Mouse (Mus musculus): ENCODE data around the gene Tob2. TPM values are rescaled to one million over a fixed set of nuclear protein-coding genes. Genes with fewer than 3 reads are reported as not detected.
A peak's percentile ranks its signal among the peaks of the same experiment; 100 is the strongest.

The Tob2 gene
- polyA plus RNA-seq, 1 experiment from 2014 or later, result 11.1 TPM

DNA sequence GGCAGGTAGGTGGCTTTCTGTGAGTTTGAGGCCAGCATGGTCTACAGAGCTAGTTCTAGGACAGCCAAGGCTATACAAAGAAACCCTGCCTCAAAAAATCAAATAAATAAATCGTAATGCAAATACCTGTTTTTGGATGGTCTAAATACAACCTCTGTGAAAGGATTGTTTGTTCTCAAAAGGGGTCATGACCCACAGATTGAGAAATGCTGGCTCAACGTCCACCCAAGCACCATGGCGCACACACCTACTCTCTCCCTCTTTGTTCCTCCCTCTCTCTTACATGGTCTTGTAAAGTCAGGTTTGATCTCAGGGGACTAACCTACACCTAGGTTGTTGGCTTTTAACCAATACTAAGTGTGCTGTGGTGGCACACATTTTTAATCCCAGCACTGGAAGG lies 36.0 kb downstream of the Tob2 start:
- H3K9me3 ChIP-seq (replicated peaks), result no peaks in the 10 kb centered on the region
- no peak overlapping the region for H3K4me3 ChIP-seq (replicated peaks)
- no peaks in the 10 kb centered on the region for H3K27me3 ChIP-seq
- H3K4me2 ChIP-seq, result no peak overlapping the region
- 66% methylated on average over 3 of the region's 3 CpGs for WGBS (ENCODE audit: insufficient replicate concordance)
- no peak overlapping the region for H3K9ac ChIP-seq
- ATAC-seq (ENCODE audit: insufficient read depth), result peak; percentile 36; the same call in 1 of the 2 replicates
- peaks cover 26% of the 10 kb centered on the region for H3K36me3 ChIP-seq (replicated peaks)
- peaks cover 2% of the 10 kb centered on the region; the same call in 1 of the 2 replicates for H3K4me1 ChIP-seq (replicated peaks)
- H3K27ac ChIP-seq (replicated peaks), result no peak overlapping the region

DNA sequence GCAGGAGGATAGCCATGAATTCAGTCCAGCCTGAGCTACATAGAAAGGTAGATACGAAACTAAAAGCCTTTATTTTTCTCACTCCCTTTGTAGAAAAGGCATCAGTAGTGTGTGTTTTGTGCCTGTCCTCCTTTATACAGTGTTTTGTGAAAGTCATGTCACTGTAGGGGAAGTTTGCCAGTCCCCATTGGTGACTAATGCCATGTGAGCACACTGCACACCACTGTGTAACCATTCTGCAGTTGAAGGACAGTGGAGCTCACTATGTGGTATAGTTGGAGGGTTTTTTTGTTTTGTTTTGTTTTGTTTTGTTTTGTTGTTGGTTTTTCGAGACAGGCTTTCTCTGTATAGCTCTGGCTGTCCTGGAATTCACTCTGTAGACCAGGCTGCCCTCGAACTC lies 40.2 kb downstream of the Tob2 start:
- peaks cover 9% of the 10 kb centered on the region for H3K4me1 ChIP-seq (replicated peaks)
- no peak for ATAC-seq (ENCODE audit: insufficient read depth)
- no peak overlapping the region for H3K4me3 ChIP-seq (replicated peaks)
- no peaks in the 10 kb centered on the region for H3K9me3 ChIP-seq (replicated peaks)
- no peak overlapping the region for H3K27ac ChIP-seq (replicated peaks)
- WGBS (ENCODE audit: insufficient replicate concordance), result 64% methylated on average over 3 of the region's 3 CpGs
- no peak overlapping the region for H3K9ac ChIP-seq
- no peaks in the 10 kb centered on the region for H3K27me3 ChIP-seq
- H3K4me2 ChIP-seq, result no peak overlapping the region
- peaks cover 35% of the 10 kb centered on the region for H3K36me3 ChIP-seq (replicated peaks)

GRCm38 (mm10) chr15:81814716-81815370 lies 43.8 kb downstream of the Tob2 start:
- Histone ChIP-seq H3K36me3 (replicated peaks) (peaks cover 28% of the 10 kb centered on the region), H3K4me2 (no peak overlapping the region), H3K27ac (replicated peaks) (no peak overlapping the region), H3K27me3 (no peaks in the 10 kb centered on the region), H3K9me3 (replicated peaks) (no peaks in the 10 kb centered on the region), H3K4me1 (replicated peaks) (peaks cover 40% of the 10 kb centered on the region), H3K4me3 (replicated peaks) (no peak overlapping the region), H3K9ac (no peak overlapping the region)
- WGBS (ENCODE audit: insufficient replicate concordance), result 57% methylated on average over 12 of the region's 12 CpGs
- ATAC-seq (ENCODE audit: insufficient read depth), result no peak

DNA sequence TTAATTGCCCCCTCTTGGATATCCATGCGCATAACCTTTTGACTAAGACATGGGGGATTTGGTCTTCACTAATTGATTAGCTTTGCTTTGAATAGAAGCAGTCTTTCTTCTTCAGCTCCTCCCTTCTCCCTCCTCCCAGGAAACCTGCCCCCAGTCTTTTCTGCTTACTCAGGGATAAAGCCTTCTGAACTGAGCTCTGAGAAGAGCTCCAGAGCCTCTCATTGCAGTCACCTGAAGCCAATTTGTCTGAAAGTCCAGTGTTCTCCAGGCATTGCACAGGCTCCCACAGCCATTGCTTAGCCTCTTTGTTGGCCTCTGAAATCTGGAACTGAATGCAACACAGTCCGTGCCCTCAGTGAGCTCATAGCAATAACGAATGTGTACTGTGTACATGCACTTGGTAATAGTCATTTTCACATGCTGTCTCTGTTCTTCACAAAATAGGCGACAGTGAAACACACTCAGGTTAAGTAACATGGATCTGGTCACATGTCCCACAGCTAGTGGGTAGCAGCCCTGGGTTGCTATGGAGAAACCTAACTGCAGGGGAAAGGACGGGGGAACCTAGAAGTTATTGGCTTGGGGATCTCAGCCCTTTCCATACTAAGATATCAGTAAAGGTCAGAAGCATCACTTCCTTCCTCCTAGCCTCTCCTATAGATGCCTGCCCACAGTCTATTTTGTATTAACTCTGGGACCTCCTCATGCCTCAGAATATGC lies 44.5 kb downstream of the Tob2 start:
- H3K27me3 ChIP-seq, result no peaks in the 10 kb centered on the region
- H3K4me2 ChIP-seq, result no peak overlapping the region
- no peaks in the 10 kb centered on the region for H3K9me3 ChIP-seq (replicated peaks)
- no peak overlapping the region for H3K4me3 ChIP-seq (replicated peaks)
- 55% methylated on average over 5 of the region's 5 CpGs for WGBS (ENCODE audit: insufficient replicate concordance)
- peaks cover 25% of the 10 kb centered on the region for H3K36me3 ChIP-seq (replicated peaks)
- H3K9ac ChIP-seq, result no peak overlapping the region
- no peak for ATAC-seq (ENCODE audit: insufficient read depth)
- H3K27ac ChIP-seq (replicated peaks), result no peak overlapping the region
- H3K4me1 ChIP-seq (replicated peaks), result peaks cover 44% of the 10 kb centered on the region

GRCm38 (mm10) chr15:81812696-81813631 lies 45.6 kb downstream of the Tob2 start:
- Histone ChIP-seq H3K27me3 (no peaks in the 10 kb centered on the region), H3K4me1 (replicated peaks) (peaks cover 50% of the 10 kb centered on the region), H3K9ac (no peak overlapping the region), H3K4me2 (0 out of 2 replicates have a peak overlapping the region, but pooled peaks have one; percentile 8), H3K4me3 (replicated peaks) (peak overlapping the region; percentile 77; the same call in 1 of the 2 replicates), H3K9me3 (replicated peaks) (no peaks in the 10 kb centered on the region), H3K36me3 (replicated peaks) (peaks cover 24% of the 10 kb centered on the region), H3K27ac (replicated peaks) (no peak overlapping the region)
- WGBS (ENCODE audit: insufficient replicate concordance), result 43% methylated on average over 7 of the region's 7 CpGs
- no peak for ATAC-seq (ENCODE audit: insufficient read depth)

GRCm38 (mm10) chr15:81812287-81812686 lies 46.3 kb downstream of the Tob2 start:
- peak overlapping the region; percentile 68; the same call in 1 of the 2 replicates for H3K9ac ChIP-seq
- H3K27me3 ChIP-seq, result no peaks in the 10 kb centered on the region
- H3K4me2 ChIP-seq, result peak overlapping the region; percentile 99
- peaks cover 23% of the 10 kb centered on the region for H3K36me3 ChIP-seq (replicated peaks)
- peak overlapping the region; percentile 77 for H3K4me3 ChIP-seq (replicated peaks)
- WGBS (ENCODE audit: insufficient replicate concordance), result 53% methylated on average over 3 of the region's 3 CpGs
- H3K9me3 ChIP-seq (replicated peaks), result no peaks in the 10 kb centered on the region
- no peak for ATAC-seq (ENCODE audit: insufficient read depth)
- H3K4me1 ChIP-seq (replicated peaks), result peaks cover 50% of the 10 kb centered on the region
- H3K27ac ChIP-seq (replicated peaks), result 0 out of 2 replicates have a peak overlapping the region, but pooled peaks have one; percentile 77

- Histone ChIP-seq H3K4me3 (replicated peaks) (peak overlapping the region; percentile 77), H3K36me3 (replicated peaks) (peaks cover 16% of the 10 kb centered on the region; the same call in 1 of the 2 replicates), H3K9ac (peak overlapping the region; percentile 68), H3K4me1 (replicated peaks) (peaks cover 50% of the 10 kb centered on the region), H3K27me3 (no peaks in the 10 kb centered on the region), H3K27ac (replicated peaks) (peak overlapping the region; percentile 77; the same call in 1 of the 2 replicates), H3K4me2 (peak overlapping the region; percentile 99), H3K9me3 (replicated peaks) (no peaks in the 10 kb centered on the region)
- 2% methylated on average over 25 of the region's 26 CpGs for WGBS (ENCODE audit: insufficient replicate concordance)
- ATAC-seq (ENCODE audit: insufficient read depth), result peak; percentile 8
Observed at GRCm38 (mm10) chr15:81811599-81811996, 47.0 kb downstream of the Tob2 start.

DNA sequence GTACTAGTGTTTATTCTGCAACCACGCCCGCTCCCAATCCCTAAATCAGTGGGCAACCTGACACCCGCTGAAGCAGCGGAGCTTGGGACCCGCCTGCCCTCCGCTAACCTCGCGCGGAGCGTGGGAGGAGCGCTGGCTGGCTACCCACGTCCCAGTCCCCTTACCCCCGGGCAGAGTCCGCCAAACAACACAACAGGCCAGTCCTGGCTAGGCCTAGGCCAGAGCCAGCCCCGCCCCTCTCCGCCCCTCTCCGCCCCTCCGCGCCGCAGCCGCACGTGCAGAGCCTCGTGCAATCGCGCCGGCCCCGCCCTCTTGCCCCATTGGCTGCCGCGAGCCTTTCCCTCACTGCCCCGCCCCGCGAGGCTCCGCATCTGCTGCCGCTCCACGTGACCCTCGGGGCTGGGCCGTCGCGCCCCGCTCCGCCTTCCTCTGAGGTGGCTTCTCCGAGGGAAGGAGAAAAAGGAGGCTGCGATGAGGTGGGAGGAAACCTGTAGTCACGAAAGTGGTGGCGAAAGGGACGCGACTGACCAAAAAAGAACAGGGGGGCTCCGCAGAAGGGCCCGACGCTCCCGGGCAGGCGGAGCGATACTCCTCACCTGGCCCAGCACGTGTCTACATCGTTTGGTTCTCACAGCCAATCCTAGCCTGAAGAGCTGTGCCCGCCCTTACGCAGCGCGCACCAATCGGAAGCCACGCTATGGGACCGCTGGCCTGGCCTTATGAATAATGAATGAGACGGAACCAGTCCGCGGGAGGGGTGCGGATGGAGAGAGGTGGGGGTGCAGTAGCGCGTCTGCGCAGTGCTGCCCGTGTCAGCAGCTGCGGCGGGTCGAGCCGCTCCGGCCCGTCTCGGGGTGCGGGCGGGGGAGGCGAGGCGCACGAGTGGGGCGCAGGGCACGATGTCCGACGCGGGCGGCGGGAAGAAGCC lies 47.7 kb downstream of the Tob2 start:
- H3K4me1 ChIP-seq (replicated peaks), result peaks cover 50% of the 10 kb centered on the region
- peak overlapping the region; percentile 68 for H3K9ac ChIP-seq
- peaks cover 11% of the 10 kb centered on the region; the same call in 1 of the 2 replicates for H3K36me3 ChIP-seq (replicated peaks)
- no peaks in the 10 kb centered on the region for H3K9me3 ChIP-seq (replicated peaks)
- ATAC-seq (ENCODE audit: insufficient read depth), result peak; percentile 97
- WGBS (ENCODE audit: insufficient replicate concordance), result under 1% methylated on average over 88 of the region's 89 CpGs
- H3K4me2 ChIP-seq, result peak overlapping the region; percentile 99
- H3K27ac ChIP-seq (replicated peaks), result peak overlapping the region; percentile 77
- H3K4me3 ChIP-seq (replicated peaks), result peak overlapping the region; percentile 77
- H3K27me3 ChIP-seq, result no peaks in the 10 kb centered on the region

GRCm38 (mm10) chr15:81810150-81810549 lies 48.4 kb downstream of the Tob2 start:
- 2% methylated on average over 10 of the region's 10 CpGs for WGBS (ENCODE audit: insufficient replicate concordance)

DNA sequence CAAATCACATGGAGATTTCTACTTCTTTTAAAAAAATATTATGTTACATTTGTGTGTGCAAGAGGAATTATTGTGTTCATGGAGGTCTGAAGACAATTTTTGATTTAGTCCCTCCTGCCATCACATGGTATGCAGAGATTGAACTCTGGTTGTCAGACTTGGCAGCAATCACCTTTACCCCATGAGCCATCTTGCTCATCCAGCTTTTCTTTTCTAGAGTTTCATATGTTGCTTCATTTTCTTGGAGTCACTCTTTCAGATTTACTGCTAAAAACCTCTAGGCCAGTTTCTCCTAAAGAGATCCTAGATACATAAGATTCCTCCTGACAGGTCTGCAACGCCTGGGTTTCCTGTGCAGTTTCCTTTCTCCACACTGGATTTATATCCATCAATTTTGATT lies 49.0 kb downstream of the Tob2 start:
- WGBS (ENCODE audit: insufficient replicate concordance), result 27% methylated on average over 1 of the region's 1 CpGs
- H3K36me3 ChIP-seq (replicated peaks), result no peaks in the 10 kb centered on the region
- no peak overlapping the region for H3K27ac ChIP-seq (replicated peaks)
- no peaks in the 10 kb centered on the region for H3K9me3 ChIP-seq (replicated peaks)
- peaks cover 50% of the 10 kb centered on the region for H3K4me1 ChIP-seq (replicated peaks)
- no peak for ATAC-seq (ENCODE audit: insufficient read depth)
- no peaks in the 10 kb centered on the region for H3K27me3 ChIP-seq
- H3K4me3 ChIP-seq (replicated peaks), result no peak overlapping the region
- peak overlapping the region; percentile 99 for H3K4me2 ChIP-seq
- no peak overlapping the region for H3K9ac ChIP-seq

More at GRCm38 (mm10) chr15:81810150-81810549, 48.4 kb downstream of the Tob2 start:
- Histone ChIP-seq H3K4me3 (replicated peaks) (peak overlapping the region; percentile 77), H3K9ac (peak overlapping the region; percentile 55; the same call in 1 of the 2 replicates), H3K4me2 (peak overlapping the region; percentile 99), H3K36me3 (replicated peaks) (peaks cover 3% of the 10 kb centered on the region; the same call in 1 of the 2 replicates), H3K27me3 (no peaks in the 10 kb centered on the region), H3K9me3 (replicated peaks) (no peaks in the 10 kb centered on the region), H3K4me1 (replicated peaks) (peaks cover 50% of the 10 kb centered on the region), H3K27ac (replicated peaks) (peak overlapping the region; percentile 73)
- ATAC-seq (ENCODE audit: insufficient read depth), result no peak

Measured in liver, embryonic 15.5 days (tissue).